Mouse (Mus musculus) intestine, embryonic 14.5 days (tissue): ENCODE results near the gene Erc2. TPM values are rescaled to one million over a fixed set of nuclear protein-coding genes. Genes with fewer than 3 reads are reported as not detected.

Source experiments
- ATAC-seq: fragments of 200-750 bp; cut with Nextera tagmentation; replicated peaks from 2 replicates; pipeline ENCODE4 v1.8.0; 2017; ENCODE audit warnings: low read depth, moderate number of reproducible peaks, moderate TSS enrichment, moderate library complexity; ENCODE audit not compliant: low FRiP score, low TSS enrichment
- DNase-seq: peaks from one replicate; pipeline ENCODE4 v3.0.0-alpha.2; 2018; ENCODE audit warnings: low spot score
- H3K27ac ChIP-seq: fragments of 300-500 bp; sonication (generic); 2 replicates; pipeline ENCODE4 v1.5.1; 2014; ENCODE audit warnings: low read depth, mild to moderate bottlenecking, control low read depth
- H3K27me3 ChIP-seq: fragments of 300-500 bp; sonication (generic); replicated peaks from 2 replicates; pipeline ENCODE4 v1.6.1; 2014; ENCODE audit warnings: low read length, control low read depth; ENCODE audit not compliant: control insufficient read depth, insufficient read depth
- H3K36me3 ChIP-seq: fragments of 300-500 bp; sonication (generic); 2 replicates; pipeline ENCODE4 v1.6.1; 2014; ENCODE audit warnings: low read length, control low read depth; ENCODE audit not compliant: control insufficient read depth, insufficient read depth
- H3K4me1 ChIP-seq: fragments of 300-500 bp; sonication (generic); replicated peaks from 2 replicates; pipeline ENCODE4 v1.6.1; 2014; ENCODE audit warnings: low read length, control low read depth, mixed read lengths; ENCODE audit not compliant: control insufficient read depth, insufficient read depth
- H3K4me2 ChIP-seq: fragments of 300-500 bp; sonication (generic); 2 replicates; pipeline ENCODE4 v1.6.1; 2014; ENCODE audit warnings: low read length
- H3K4me3 ChIP-seq: fragments of 300-500 bp; sonication (generic); 2 replicates; pipeline ENCODE4 v1.5.1; 2014; ENCODE audit warnings: low read depth, low read length, control low read depth, mixed read lengths
- H3K9ac ChIP-seq: fragments of 300-500 bp; sonication (generic); 2 replicates; pipeline ENCODE4 v1.6.1; 2014; ENCODE audit warnings: mild to moderate bottlenecking, low read length
- H3K9me3 ChIP-seq: fragments of 300-500 bp; sonication (generic); 2 replicates; pipeline ENCODE4 v1.6.1; 2016; ENCODE audit warnings: low read length, control low read depth; ENCODE audit not compliant: control insufficient read depth
- WGBS: fragments of 180-500 bp; shearing (Covaris S2); extraction: QIAGEN DNeasy Blood & Tissue Kit; methylation state at CpG from one replicate; pipeline ENCODE4 v1.1.7; 2014; 5-methylcytosine and 5-hydroxymethylcytosine counted together
- polyA plus RNA-seq: library from polyadenylated mRNA; unstranded; fragments of >200 nt; fragmentation: Nextera tagmentation; extraction: Ambion mirVana; gene quantifications from 2 replicates; pipeline ENCODE4 v1.2.1, GENCODE M21; 2014

Erc2 gene
- polyA plus RNA-seq, 1 experiment from 2014 or later = 7.8 TPM

DNA sequence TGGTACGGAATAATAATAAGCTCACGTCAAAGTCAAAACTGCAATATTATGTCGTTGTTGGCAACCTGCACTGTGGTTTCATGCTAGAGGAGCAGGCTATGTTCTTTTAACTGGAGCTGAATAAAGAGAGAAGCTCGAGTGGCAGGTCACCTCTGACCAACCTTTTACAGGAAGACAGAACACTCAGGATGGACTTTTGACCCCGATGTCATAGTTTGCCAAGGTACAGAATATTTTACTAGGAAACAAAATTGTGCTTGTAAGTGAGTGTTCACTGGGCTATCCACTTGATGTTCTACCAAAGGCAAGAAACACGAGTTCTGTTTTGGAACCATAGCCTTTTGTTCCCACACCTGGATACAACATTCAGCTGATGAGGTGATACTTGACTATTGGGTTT, 351.5 kb downstream of the Erc2 start:
- no peak for DNase-seq
- H3K4me2 ChIP-seq = no peak overlapping the region
- no peak overlapping the region for H3K4me3 ChIP-seq
- 80% methylated on average over 6 of the region's 6 CpGs for WGBS
- no peaks in the 10 kb centered on the region for H3K9me3 ChIP-seq
- no peaks in the 10 kb centered on the region for H3K27me3 ChIP-seq
- no peaks in the 10 kb centered on the region for H3K4me1 ChIP-seq
- H3K27ac ChIP-seq = no peak overlapping the region
- no peak overlapping the region for H3K9ac ChIP-seq
- no peak for ATAC-seq
- no peaks in the 10 kb centered on the region for H3K36me3 ChIP-seq

DNA sequence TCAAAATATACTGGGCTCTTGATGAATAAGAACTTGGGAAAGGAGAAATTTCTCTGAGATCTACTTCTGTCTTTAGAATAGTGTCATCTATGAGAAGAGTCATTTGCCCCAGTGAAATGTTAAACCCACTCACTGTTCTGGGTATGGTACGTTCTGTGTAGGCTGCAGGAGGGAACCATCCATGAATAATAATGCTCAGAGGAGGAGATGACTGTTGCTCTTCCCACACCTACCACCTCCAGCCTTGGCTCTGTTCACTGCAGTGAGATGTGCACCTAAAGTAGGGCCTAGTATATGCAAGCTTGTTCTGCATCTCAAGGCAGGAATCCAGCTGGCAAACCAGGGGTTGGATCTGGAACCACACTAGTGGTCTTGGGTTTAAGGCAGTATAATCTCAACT, 353.4 kb downstream of the Erc2 start:
- Histone ChIP-seq H3K4me2 (no peak overlapping the region), H3K27me3 (no peaks in the 10 kb centered on the region), H3K4me1 (no peaks in the 10 kb centered on the region), H3K27ac (no peak overlapping the region), H3K36me3 (no peaks in the 10 kb centered on the region), H3K4me3 (no peak overlapping the region), H3K9ac (no peak overlapping the region), H3K9me3 (no peaks in the 10 kb centered on the region)
- no peak for ATAC-seq
- DNase-seq = no peak
- 72% methylated on average over 1 of the region's 1 CpGs for WGBS

DNA sequence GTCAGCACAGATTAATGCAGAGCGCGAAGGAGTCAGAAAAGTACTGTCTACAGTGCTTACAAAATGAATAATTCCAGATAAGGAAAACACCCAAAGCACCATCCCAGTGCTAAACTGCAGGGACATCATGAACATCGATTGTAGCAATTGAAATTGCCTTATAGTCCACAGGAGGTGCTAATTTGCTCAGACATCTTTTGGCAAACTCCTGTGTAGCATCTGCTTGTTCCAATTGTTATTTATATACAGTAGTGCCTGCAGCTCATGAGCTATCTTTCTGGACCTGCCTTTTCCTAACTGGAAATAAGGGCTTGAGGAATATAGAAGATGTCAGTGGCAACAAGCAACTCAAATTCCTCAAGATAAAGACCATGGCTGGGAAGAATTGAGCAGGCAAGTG, 362.5 kb downstream of the Erc2 start:
- Histone ChIP-seq H3K9me3 (no peaks in the 10 kb centered on the region), H3K27ac (no peak overlapping the region), H3K27me3 (no peaks in the 10 kb centered on the region), H3K4me1 (no peaks in the 10 kb centered on the region), H3K9ac (no peak overlapping the region), H3K4me2 (no peak overlapping the region), H3K36me3 (no peaks in the 10 kb centered on the region), H3K4me3 (no peak overlapping the region)
- no peak for DNase-seq
- WGBS = 88% methylated on average over 3 of the region's 3 CpGs
- no peak for ATAC-seq

DNA sequence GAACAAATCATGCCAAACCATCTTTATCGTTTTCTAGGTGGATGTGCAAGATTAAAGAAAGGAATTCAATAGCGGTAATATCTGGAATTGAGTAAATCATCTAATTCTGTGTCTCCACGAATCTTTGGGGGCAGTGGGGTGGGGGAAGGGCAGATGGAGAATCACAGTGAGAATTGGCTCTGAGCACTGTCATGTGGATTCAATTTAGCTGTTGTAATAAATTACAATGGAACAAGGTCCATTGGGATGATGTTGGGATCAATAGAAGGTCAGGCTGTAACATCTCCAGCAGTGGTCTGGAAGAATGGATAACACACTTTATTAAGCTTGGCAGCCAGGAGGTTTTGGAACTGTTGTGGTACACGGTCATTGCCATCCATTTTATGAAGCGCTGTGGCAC, 363.0 kb downstream of the Erc2 start:
- Histone ChIP-seq H3K27me3 (no peaks in the 10 kb centered on the region), H3K36me3 (no peaks in the 10 kb centered on the region), H3K4me1 (no peaks in the 10 kb centered on the region), H3K4me2 (no peak overlapping the region), H3K9me3 (no peaks in the 10 kb centered on the region), H3K27ac (no peak overlapping the region), H3K9ac (no peak overlapping the region), H3K4me3 (no peak overlapping the region)
- WGBS = 76% methylated on average over 5 of the region's 5 CpGs
- ATAC-seq (no peak), DNase-seq (no peak)

DNA sequence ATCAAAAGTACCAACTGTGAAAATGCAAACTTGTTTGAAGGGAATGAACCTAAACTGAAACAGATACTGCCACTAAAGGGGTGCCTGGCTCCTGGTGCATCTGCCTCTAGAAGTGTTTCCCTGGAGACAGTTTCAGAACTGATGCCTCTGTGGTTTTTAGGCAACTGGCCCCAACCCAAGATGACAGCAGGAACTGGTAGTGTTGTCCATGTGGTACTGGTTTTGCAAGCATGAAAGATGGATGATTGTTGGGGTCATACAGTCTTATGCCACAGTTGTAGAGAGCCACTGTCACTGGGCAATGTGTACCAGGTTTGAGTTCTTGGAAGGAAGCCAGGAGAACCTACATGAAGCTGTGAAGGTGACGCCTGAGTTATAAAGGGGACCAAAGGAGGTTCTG, 365.2 kb downstream of the Erc2 start:
- DNase-seq (no peak), ATAC-seq (no peak)
- 88% methylated on average over 1 of the region's 1 CpGs for WGBS
- Histone ChIP-seq H3K27me3 (no peaks in the 10 kb centered on the region), H3K4me3 (no peak overlapping the region), H3K27ac (no peak overlapping the region), H3K4me2 (no peak overlapping the region), H3K36me3 (no peaks in the 10 kb centered on the region), H3K9ac (no peak overlapping the region), H3K9me3 (no peaks in the 10 kb centered on the region), H3K4me1 (no peaks in the 10 kb centered on the region)

DNA sequence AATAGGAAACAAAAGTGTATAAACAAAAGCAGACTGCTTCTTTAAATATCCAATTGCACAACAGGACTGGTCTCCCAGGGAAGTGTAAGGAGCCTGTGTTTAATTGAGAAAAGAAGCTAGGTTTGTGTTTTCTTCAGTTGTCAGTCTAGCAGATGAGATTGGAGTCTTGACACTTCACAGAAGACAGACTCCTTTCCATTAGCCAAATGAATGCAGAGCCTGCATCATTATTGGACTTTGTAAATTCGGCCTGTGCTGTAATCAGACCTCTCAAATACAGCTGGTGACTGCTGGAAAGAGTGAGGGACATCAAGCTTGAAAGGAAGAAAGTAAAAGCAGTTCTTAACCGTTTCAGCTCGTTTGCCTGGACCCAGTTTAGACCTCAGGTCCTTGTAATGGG, 376.3 kb downstream of the Erc2 start:
- no peaks in the 10 kb centered on the region for H3K27me3 ChIP-seq
- H3K4me1 ChIP-seq = 0 out of 2 replicates have a peak, but pooled peaks cover 6% of the 10 kb centered on the region
- DNase-seq (no peak), ATAC-seq (no peak)
- WGBS = 30% methylated on average over 3 of the region's 3 CpGs
- H3K27ac ChIP-seq = no peak overlapping the region
- H3K4me2 ChIP-seq = no peak overlapping the region
- H3K9me3 ChIP-seq = no peaks in the 10 kb centered on the region
- H3K9ac ChIP-seq = no peak overlapping the region
- no peaks in the 10 kb centered on the region for H3K36me3 ChIP-seq
- no peak overlapping the region for H3K4me3 ChIP-seq

DNA sequence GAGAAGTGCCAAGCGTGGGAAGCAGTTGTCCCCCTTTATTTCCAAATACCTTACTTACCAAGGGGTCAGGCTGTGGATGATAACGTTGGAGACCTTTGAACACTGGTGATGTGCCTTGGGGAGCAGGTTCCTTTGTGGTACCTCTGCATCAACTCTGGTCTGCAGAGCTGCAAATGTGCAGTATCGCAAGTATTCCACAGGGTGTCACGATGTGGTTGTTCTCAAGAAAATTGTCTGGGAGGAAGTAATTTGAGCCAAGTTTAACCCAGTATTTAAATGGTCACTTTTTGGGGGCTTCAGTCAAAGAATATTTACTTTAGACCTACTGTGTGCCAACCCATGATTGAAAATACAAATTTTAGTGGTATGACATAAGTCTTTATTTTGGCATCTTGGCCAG, 381.8 kb downstream of the Erc2 start:
- Histone ChIP-seq H3K4me2 (no peak overlapping the region), H3K9ac (no peak overlapping the region), H3K27me3 (no peaks in the 10 kb centered on the region), H3K36me3 (no peaks in the 10 kb centered on the region), H3K27ac (no peak overlapping the region), H3K9me3 (no peaks in the 10 kb centered on the region), H3K4me1 (0 out of 2 replicates have a peak, but pooled peaks cover 3% of the 10 kb centered on the region), H3K4me3 (no peak overlapping the region)
- WGBS = 38% methylated on average over 4 of the region's 4 CpGs
- DNase-seq (no peak), ATAC-seq (no peak)

DNA sequence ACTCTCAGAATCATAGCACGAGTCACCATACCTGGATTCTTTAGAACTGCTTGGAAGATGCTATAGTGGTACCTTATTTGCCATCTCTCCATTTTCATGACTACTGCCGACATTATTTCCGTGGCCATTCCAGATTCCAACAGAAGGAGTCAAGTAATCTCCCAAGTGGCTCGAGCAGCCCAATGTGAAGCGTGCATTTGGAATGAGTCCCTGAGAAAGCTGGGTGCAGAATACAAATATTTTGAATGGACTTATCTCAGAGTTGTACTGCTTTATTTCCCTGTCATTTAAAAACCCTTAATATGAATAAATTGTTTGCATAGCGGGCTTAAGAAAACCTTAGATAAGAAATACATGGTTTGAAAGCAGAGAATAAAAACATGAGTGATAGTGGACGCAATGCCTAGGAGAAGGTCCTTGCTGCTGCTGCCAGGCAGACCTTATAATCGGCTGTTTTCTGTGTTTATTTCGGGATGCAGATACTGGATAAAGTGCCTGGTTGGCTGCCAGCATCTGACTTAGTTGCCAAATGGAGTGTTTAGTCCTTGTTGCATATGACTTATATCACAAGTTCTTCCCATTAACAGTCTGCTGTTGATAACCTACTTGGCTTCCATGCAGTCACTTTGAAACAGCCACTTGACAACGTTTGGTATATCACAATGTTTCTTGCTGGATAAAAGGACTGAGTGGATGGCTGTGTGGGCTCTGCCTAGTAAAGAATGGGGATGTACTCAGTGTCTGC, 388.5 kb downstream of the Erc2 start:
- no peak overlapping the region for H3K9ac ChIP-seq
- H3K27ac ChIP-seq = no peak overlapping the region
- WGBS = 65% methylated on average over 10 of the region's 10 CpGs
- no peaks in the 10 kb centered on the region for H3K4me1 ChIP-seq
- no peak overlapping the region for H3K4me2 ChIP-seq
- ATAC-seq (no peak), DNase-seq (no peak)
- H3K9me3 ChIP-seq = no peaks in the 10 kb centered on the region
- H3K27me3 ChIP-seq = no peaks in the 10 kb centered on the region
- H3K36me3 ChIP-seq = no peaks in the 10 kb centered on the region
- no peak overlapping the region for H3K4me3 ChIP-seq

DNA sequence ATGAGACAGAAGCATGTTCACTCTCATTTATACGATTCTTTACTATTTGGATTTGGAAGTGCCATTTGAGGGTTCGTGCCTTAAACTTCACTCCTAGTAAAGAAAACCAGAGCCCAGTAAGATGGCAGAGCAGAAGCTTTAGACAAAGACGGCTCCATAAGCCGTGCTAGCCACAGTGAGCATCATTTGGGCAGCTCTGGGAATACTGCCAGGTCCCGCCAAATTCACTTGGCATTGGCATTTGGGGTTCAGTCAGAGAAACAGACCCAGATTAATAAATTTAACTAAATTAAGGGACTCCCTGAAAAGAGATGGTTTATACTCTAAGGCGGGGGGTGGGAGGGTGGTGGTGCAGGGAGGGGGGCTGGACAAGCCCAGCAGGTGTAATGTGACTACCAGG, 401.0 kb downstream of the Erc2 start:
- ATAC-seq (no peak), DNase-seq (no peak)
- Histone ChIP-seq H3K36me3 (no peaks in the 10 kb centered on the region), H3K4me2 (no peak overlapping the region), H3K9ac (no peak overlapping the region), H3K4me3 (no peak overlapping the region), H3K27ac (no peak overlapping the region), H3K4me1 (no peaks in the 10 kb centered on the region), H3K9me3 (no peaks in the 10 kb centered on the region), H3K27me3 (no peaks in the 10 kb centered on the region)
- 79% methylated on average over 6 of the region's 6 CpGs for WGBS
